Mouse (Mus musculus) right cerebral cortex, postnatal 4 days (tissue): ENCODE results near the gene Gm6034.
"Not testable (repeated sequence)": the region's sequence is repeated elsewhere in the genome, so short reads cannot be mapped to it uniquely, and the experiment has no call there.

Source experiments
- DNase-seq: peaks from one replicate; pipeline ENCODE4 v3.0.0-alpha.2; 2022

The Gm6034 gene

DNA sequence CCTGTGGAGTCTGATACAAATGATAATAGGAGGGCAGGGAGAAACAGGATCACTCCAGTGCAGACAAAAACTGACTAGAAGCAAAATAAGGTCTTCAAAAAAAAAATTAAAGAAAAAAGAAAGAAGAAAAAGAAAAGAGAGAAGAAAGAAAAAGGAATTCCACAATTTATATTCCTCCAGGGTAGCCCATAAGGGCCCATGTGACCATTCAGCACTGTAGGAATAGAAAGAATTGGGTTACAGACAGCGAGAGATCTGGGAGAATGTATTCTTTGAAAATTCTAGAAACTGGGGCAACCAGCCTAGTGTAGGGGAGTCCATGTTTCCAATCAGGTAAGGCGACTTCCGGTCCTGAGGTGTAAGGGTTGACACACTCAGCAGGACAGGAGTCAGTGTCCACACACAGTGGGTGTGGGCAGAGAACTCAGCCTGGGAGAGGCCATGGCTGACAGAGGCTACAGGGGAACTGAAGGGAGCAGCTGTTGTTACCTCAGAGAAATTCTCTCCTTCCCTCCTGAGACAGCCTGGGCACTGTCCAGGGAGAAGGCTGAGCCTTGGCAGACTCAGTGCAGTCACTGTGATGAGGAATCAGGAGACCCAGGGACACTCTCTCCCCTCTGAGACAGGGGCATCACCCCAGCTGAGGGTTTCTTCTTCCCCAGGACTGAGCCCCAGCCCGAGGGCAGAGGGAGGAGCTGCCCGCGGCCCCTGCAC is 39.9 kb downstream of the Gm6034 start:
- not testable (repeated sequence) for DNase-seq

- peak; percentile 39 for DNase-seq
Measured at GRCm38 (mm10) chr17:36083266-36083869, 40.6 kb downstream of the Gm6034 start.

DNA sequence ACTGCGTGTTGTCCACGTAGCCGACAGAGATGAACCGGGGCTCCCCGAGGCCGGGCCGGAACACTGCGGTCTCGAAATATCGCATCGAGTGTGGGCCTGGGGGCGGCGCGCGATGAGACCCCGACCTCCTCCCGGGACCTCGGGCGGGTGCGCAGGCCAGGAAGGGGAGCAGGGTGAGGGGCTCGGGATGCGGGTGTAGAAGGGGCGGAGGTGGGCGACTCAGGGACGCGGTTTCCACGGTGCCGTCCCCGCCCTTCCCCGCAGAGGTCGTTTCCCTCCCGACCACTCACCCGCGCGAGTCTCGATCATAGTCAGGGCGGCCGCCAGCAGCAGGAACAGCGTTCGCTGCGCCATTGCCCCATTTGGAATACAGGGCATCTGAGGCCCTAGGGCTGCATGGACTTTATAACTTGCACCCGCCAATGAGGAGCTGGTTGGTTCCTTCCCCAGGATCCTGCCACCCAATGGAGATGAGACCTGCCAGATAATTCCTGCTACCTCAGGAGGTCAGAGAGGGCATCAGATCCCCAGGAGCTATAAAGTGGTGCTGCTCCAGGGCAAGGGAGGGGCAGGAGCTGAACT is 41.2 kb downstream of the Gm6034 start:
- no peak for DNase-seq

DNA sequence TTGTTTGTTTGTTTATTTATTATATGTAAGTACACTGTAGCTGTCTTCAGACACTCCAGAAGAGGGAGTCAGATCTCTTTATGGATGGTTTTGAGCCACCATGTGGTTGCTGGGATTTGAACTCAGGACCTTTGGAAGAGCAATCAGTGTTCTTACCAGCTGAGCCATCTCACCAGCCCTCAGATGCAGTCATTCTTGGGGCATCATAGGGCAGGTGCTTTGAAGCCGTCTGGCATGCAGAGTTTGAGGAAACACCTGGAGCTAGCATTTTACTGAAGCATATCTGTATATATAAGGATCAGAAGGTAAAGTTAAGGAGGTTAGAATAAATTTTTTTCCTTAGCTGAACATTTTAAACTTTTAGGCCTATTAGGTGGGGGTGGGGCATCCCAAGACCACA is 43.2 kb downstream of the Gm6034 start:
- DNase-seq: not testable (repeated sequence)

- not testable (repeated sequence) for DNase-seq
Measured at GRCm38 (mm10) chr17:36091933-36092332, 49.2 kb downstream of the Gm6034 start.

- not testable (repeated sequence) for DNase-seq
Measured at GRCm38 (mm10) chr17:36092520-36092919, 49.8 kb downstream of the Gm6034 start.

DNA sequence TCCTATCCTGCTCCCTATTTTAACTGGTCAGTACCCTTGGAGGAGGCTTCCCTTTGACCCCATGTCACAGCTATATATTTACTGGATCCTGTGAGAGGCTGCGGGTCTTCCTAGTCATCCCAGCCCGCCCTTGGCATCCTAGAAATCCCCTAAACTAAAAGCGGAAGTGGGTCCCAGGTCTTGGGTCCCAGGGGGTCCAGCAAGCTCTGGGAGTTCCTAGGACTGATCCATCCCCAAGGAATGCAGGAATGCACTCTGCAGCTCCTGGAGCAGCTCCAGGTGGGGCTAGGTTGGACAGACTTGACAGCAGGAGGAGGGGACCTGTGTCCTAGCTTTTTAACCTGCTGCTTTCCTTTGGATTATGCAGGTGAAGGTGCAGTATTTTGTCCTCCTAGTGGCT is 51.2 kb downstream of the Gm6034 start:
- DNase-seq: no peak

- DNase-seq: not testable (repeated sequence)
Measured at GRCm38 (mm10) chr17:36099603-36100002, 56.8 kb downstream of the Gm6034 start.

DNA sequence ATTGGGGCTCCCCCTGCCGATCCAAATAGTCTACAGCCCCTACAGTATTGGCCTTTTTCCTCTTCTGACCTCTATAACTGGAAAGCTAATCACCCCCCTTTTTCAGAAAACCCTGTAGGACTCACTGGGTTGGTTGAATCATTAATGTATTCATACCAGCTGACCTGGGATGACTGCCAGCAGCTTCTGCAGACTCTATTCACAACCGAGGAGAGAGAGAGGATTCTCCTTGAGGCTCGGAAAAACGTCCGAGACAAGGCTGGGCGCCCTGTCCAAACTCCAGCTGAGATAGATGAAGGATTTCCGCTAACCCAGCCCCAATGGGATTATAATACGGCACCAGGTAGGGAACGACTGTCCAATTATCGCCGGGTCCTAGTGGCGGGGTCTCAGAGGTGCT is 59.3 kb downstream of the Gm6034 start:
- not testable (repeated sequence) for DNase-seq
